Mouse (Mus musculus) testis, adult 2 months (tissue): ENCODE results near the gene Caskin2. TPM values are rescaled to one million over a fixed set of nuclear protein-coding genes. Genes with fewer than 3 reads are reported as not detected.

Experiments used
- H3K27ac ChIP-seq: fragments of 200-500 bp; 2 replicates; pipeline ENCODE4 v1.5.1; 2012; ENCODE audit warnings: low read depth, low read length; ENCODE audit not compliant: control insufficient read depth, insufficient read depth
- H3K27me3 ChIP-seq: fragments of 200-500 bp; 2 replicates; pipeline ENCODE4 v1.6.1; 2012; ENCODE audit warnings: mild to moderate bottlenecking, low read length, moderate library complexity; ENCODE audit not compliant: control insufficient read depth, insufficient read depth
- H3K36me3 ChIP-seq: fragments of 200-500 bp; 2 replicates; pipeline ENCODE4 v1.6.1; 2012; ENCODE audit warnings: mild to moderate bottlenecking, low read length; ENCODE audit not compliant: control insufficient read depth, insufficient read depth
- H3K4me1 ChIP-seq: fragments of 200-500 bp; 2 replicates; pipeline ENCODE4 v1.6.1; 2012; ENCODE audit warnings: low read length; ENCODE audit not compliant: control insufficient read depth, insufficient read depth
- H3K4me3 ChIP-seq: fragments of 200-500 bp; 2 replicates; pipeline ENCODE4 v1.5.1; 2012; ENCODE audit warnings: low read depth, mild to moderate bottlenecking, low read length, moderate library complexity, mixed read lengths; ENCODE audit not compliant: control insufficient read depth
- CTCF ChIP-seq: fragments of 200-500 bp; IDR thresholded peaks from 2 replicates; pipeline ENCODE4 v1.5.1; 2012; ENCODE audit warnings: low read depth, mild to moderate bottlenecking, inconsistent platforms, low read length, moderate library complexity; ENCODE audit not compliant: control insufficient read depth, insufficient read depth, insufficient replicate concordance
- POLR2A ChIP-seq: fragments of 200-500 bp; IDR thresholded peaks from 2 replicates; pipeline ENCODE4 v1.6.1; 2012; ENCODE audit warnings: low read depth, mild to moderate bottlenecking, inconsistent platforms, low read length, moderate library complexity; ENCODE audit not compliant: control insufficient read depth
- polyA plus RNA-seq: library from polyadenylated mRNA; depleted of rRNA; stranded (reverse); fragments of >200 nt; gene quantifications from 2 replicates; pipeline ENCODE4 v1.2.3, GENCODE M21; 2012

The Caskin2 gene
- polyA plus RNA-seq, 1 experiment = 7.6 TPM

DNA sequence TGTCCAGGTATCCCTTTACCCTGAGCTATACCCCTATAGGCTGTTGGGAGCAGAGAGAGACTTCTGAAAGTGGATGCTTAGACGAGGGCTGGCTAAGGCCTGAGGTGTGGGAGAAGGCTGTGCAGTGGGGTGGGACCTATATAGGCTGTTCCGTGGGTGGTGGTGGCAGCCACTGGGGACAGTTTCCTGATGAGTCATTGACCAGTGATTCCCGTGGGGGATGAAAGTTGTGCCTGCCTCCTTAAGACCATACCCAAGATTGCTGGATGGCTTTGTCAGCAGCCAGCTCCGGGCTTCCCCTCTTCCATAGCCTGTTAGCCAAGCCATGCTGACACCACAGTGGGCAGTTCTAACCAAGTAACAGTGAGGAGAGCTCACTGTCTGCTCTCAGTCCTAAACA lies 7.6 kb upstream of the Caskin2 start:
- peaks cover 3% of the 10 kb centered on the region; the same call in 1 of the 2 replicates for H3K4me1 ChIP-seq
- TF ChIP-seq CTCF (no peak), POLR2A (no peak)
- H3K27me3 ChIP-seq = no peaks in the 10 kb centered on the region
- no peak overlapping the region for H3K27ac ChIP-seq
- no peaks in the 10 kb centered on the region for H3K36me3 ChIP-seq
- H3K4me3 ChIP-seq = no peak overlapping the region

GRCm38 (mm10) chr11:115819915-115820623 lies 6.6 kb upstream of the Caskin2 start:
- Histone ChIP-seq H3K27me3 (no peaks in the 10 kb centered on the region), H3K36me3 (no peaks in the 10 kb centered on the region), H3K4me1 (peaks cover 7% of the 10 kb centered on the region), H3K27ac (no peak overlapping the region), H3K4me3 (no peak overlapping the region)
- TF ChIP-seq CTCF (no peak), POLR2A (no peak)

DNA sequence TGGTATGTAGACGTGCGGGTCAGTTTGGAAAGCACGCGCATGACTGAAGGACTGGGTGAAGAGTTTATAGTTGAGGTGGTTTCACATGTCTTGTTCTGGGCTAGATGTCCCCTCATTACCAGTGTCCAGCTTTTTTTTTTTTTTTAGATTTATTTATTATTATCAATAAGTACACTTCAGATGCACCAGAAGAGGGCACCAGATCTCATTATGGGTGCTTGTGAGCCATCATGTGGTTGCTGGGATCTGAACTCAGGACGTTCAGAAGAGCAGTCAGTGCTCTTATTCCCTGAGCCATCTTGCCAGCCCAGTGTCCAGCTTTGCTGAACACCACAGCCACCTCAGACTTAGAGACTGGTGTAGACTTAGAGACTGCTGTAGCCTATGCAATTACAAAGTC lies 3.9 kb upstream of the Caskin2 start:
- H3K4me3 ChIP-seq = no peak overlapping the region
- peaks cover 24% of the 10 kb centered on the region for H3K4me1 ChIP-seq
- TF ChIP-seq CTCF = no peak
- no peak for TF ChIP-seq POLR2A
- no peak overlapping the region for H3K27ac ChIP-seq
- no peaks in the 10 kb centered on the region for H3K36me3 ChIP-seq
- H3K27me3 ChIP-seq = no peaks in the 10 kb centered on the region

DNA sequence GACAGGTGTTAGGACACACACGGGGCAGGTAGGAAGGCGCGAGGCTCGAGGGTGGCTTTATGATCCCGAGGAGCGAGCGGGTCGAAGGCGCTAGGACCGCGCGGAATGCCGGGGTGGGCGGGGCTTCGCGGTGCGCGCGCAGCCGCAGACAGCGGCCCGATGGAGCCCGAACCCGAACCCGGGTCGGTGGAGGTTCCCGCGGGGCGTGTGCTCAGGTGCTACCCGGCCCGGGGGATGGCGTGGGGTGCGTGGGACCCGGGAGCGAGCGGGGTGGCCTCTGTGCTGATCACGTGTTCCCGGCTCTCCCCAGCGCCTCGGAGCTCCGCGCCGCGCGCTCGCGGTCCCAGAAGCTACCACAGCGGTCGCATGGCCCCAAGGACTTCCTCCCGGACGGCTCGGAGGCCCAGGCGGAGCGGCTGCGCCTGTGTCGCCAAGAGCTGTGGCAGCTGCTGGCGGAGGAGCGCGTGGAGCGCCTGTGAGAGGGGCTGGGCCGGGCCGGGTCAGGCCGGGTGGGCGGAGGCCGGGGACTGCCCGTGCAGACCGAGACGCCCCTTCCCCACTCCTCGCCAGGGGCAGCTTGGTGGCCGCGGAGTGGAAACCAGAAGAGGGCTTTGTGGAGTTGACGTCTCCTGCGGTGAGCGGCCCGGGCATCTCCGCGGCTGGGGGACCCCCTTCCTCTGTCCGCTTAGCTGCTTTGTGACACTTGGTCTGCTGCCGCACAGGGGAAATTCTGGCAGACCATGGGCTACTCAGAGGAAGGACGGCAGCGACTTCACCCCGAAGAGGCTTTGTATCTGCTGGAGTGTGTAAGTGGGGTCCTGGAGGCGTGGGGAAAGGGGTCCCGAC lies 1.4 kb upstream of the Caskin2 start, which contains the start of gene Tsen54:
Gene Tsen54 (plus strand): TSS at position 120 of the 846 bp plus-strand sequence.
- H3K27me3 ChIP-seq = no peaks in the 10 kb centered on the region
- peak within 1 kb of the TSS; percentile 80 for H3K4me3 ChIP-seq
- peak; percentile 21; the same call in 1 of the 2 replicates for TF ChIP-seq POLR2A
- no peak for TF ChIP-seq CTCF
- no peaks in the 10 kb centered on the region for H3K36me3 ChIP-seq
- H3K4me1 ChIP-seq = peaks cover 24% of the 10 kb centered on the region
- no peak within 1 kb of the TSS for H3K27ac ChIP-seq

DNA sequence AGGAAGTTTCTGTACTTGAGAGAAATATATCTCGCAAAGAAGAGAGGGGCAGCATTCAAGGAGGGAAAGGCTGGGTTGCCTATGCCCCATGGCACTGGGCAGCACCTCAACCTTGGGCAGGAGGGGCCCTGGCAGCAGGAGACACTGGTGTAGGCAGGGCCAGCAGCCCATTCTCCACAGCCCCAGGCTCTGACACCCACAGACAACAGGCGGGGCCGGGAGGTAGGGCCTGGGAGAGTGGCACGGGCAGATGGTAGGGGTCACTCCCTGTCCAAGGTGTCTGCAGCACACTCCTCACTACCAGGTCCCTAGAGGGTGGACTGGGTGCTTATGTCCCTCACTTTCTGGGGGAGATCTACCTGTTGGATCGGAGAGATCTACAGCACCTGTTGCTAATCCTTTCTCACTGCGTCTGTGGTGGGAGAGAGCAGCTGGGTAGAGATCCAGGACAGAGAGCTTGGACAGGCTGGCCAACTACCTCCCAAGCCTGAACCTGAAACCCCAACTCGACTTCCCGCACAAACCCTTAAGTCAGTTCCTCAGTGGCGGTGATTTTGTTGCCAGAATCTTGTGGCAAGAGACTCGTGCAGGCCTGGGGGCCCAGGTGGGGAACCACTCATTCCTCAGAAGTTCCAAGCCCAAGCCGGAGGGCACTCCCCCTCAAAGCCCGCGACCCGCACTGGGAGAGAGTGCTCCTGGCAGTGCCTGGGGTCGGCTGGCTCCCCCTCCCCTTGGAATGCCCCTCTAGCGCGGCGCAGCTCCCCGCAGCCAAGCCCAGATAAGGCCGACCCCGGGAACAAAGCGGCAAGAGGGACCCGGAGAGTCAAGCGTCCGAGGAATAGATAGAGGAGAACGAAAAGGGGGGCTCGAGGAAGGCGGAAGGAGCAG lies 662 bp downstream of the Caskin2 start:
- H3K4me1 ChIP-seq = peaks cover 24% of the 10 kb centered on the region
- TF ChIP-seq POLR2A = no peak
- no peak for TF ChIP-seq CTCF
- H3K36me3 ChIP-seq = no peaks in the 10 kb centered on the region
- peak overlapping the region; percentile 85 for H3K4me3 ChIP-seq
- H3K27me3 ChIP-seq = no peaks in the 10 kb centered on the region
- no peak overlapping the region; the same call in 1 of the 2 replicates for H3K27ac ChIP-seq

GRCm38 (mm10) chr11:115812095-115812494 lies 1.3 kb downstream of the Caskin2 start:
- no peak overlapping the region for H3K27ac ChIP-seq
- H3K36me3 ChIP-seq = no peaks in the 10 kb centered on the region
- H3K4me3 ChIP-seq = no peak overlapping the region
- peaks cover 24% of the 10 kb centered on the region for H3K4me1 ChIP-seq
- no peak for TF ChIP-seq CTCF
- TF ChIP-seq POLR2A = no peak
- no peaks in the 10 kb centered on the region for H3K27me3 ChIP-seq
